Comparison of ENCODE assay signal across 5 mouse cellular contexts in the genomic region with DNA sequence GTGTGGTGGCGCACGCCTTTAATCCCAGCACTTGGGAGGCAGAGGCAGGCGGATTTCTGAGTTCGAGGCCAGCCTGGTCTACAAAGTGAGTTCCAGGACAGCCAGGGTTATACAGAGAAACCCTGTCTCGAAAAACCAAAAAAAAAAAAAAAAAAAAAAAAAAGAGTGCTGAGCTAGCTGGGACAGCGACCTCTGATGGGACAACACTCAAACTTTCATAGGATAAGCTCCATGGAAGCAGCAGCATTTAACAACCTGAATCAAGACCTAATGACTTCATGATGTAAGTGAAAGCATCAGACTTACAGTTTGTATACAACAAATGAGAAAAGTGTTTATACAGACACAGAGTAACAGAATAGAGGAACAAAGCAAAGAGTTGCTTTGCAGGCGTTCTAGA. TPM values are rescaled to one million over a fixed set of nuclear protein-coding genes. Genes with fewer than 3 reads are reported as not detected.
"Had no signal": no experiment of that assay in that cellular context is flagged by ENCODE, and none has a peak within 500 bp of the region (broad histone marks: within the 10 kb centered on the region; RNA-seq: fewer than 3 reads in every experiment).

No protein-coding gene starts in this region.

RNA-seq across cellular contexts. Expression of a gene that starts 32.4 kb away (rescaled TPM):
- total RNA-seq: common myeloid progenitor, adult 5-6 weeks; forebrain, postnatal 0 days; granulocyte monocyte progenitor cell, adult 5-6 weeks had no signal
- polyA plus RNA-seq: erythroblast, embryonic 14.5 days; gonadal fat pad, adult 2 months had no signal
